Mouse (Mus musculus): Measurements from ENCODE around the gene Col4a2.

DNA sequence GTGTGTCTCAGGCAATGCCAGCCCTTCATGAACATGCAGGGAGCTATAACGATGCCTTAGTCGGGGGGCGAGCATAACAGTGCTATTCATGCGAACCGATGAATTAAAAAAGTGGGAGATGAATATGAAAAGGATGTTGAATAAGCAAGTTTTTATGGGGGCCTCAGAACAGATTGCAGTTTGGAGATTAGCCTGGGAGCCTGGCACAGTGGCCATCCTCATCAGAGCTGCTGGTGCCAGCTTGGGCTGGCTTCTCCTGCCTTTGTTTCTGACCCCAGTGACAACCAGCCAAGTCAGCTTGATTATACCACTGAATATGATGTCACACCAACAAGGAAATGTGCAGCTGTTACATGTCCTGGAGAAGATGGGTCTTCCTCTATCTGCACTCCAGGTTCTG, 23.7 kb downstream of the Col4a2 start:
- TF ChIP-seq POLR2A (IDR thresholded peaks at IDR 0.05; ENCODE audit: control insufficient read depth, low read depth, low read length) (no peak), CTCF (IDR thresholded peaks at IDR 0.05; ENCODE audit: control insufficient read depth, insufficient read depth, insufficient replicate concordance, low read depth, low read length) (no peak)
